Mouse (Mus musculus): Measurements from ENCODE around the gene Zfp442.
"Not testable (repeated sequence)": the region's sequence is repeated elsewhere in the genome, so short reads cannot be mapped to it uniquely, and the experiment has no call there.

DNA sequence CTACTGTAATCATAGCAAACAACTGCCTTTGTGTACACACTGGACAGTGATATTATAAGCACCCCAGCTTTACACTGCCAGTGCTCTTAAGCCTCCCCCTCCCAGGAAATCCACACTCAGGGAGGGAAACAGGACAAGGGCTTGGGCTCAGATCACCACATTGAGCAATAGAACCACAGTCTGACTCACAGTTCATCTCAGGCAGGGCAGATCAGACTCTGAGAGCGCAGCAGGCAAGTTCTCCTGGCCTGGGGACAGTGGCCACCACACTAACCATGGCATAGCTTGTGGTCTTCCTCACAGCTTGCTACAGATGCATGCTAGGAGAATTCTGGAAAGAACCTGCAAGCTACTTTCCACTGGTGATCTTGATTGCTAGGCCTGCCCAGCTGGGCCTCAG lies 12.2 kb downstream of the Zfp442 start:
- TF ChIP-seq ETS1 (IDR thresholded peaks at IDR 0.05; ENCODE audit: low read depth, low read length); HCFC1 (IDR thresholded peaks at IDR 0.05; ENCODE audit: low read depth, low read length); KAT2A (conservative IDR thresholded peaks at IDR 0.05; ENCODE audit: low read depth, low read length); EP300 (IDR thresholded peaks at IDR 0.05; ENCODE audit: low read depth in 1 of 2, low read length in 2 of 2); SMC3 (IDR thresholded peaks at IDR 0.05; ENCODE audit: low read depth, low read length); ZC3H11A (IDR thresholded peaks at IDR 0.05; ENCODE audit: low read depth, low read length); CTCF (IDR thresholded peaks at IDR 0.05 in 2 of 3, conservative IDR thresholded peaks at IDR 0.05 in 1 of 3; ENCODE audit: control insufficient read depth in 1 of 3, insufficient read depth in 1 of 3, low read depth in 2 of 3, low read length in 3 of 3, poor library complexity in 1 of 3, severe bottlenecking in 1 of 3); TCF12 (IDR thresholded peaks at IDR 0.05; ENCODE audit: low read depth, low read length); CHD2 (IDR thresholded peaks at IDR 0.05; ENCODE audit: low read length); GATA1 (IDR thresholded peaks at IDR 0.05; ENCODE audit: low read depth, low read length); MAX (IDR thresholded peaks at IDR 0.05; ENCODE audit: low read length); USF2 (IDR thresholded peaks at IDR 0.05; ENCODE audit: borderline replicate concordance in 1 of 2, insufficient read depth in 1 of 2, low read depth in 1 of 2, low read length in 2 of 2); CHD1 (IDR thresholded peaks at IDR 0.05; ENCODE audit: low read depth, low read length); RAD21 (IDR thresholded peaks at IDR 0.05; ENCODE audit: low read depth, low read length): not testable (repeated sequence)

All from MEL (cell line).